Mouse (Mus musculus) left cerebral cortex, postnatal 14 days (tissue): ENCODE measurements at regions not wholly inside any gene's neighbourhood (a gene's known extent, or its start where the extent isn't known, plus 50 kb on each side); places are given as distances from the start of the nearest gene placed in this dataset.
A peak's percentile ranks its signal among the peaks of the same experiment; 100 is the strongest.

Experiments used
- DNase-seq, 2 experiments: peaks; one replicate each; pipeline ENCODE4 v3.0.0; 2021 to 2022; ENCODE audit warnings: low spot score in 2 of 2, mixed read lengths in 1 of 2
- intact Hi-C: fragments of 180-260 bp; cut with DNase I; formaldehyde crosslinking; loops from one replicate; pipeline ENCODE4 v1.15.1; 2025

- peak in 1 of 2 experiments; percentile 9 for DNase-seq
Observed at GRCm38 (mm10) chr3:74945137-74945536, 219.7 kb downstream of the Zbbx start.

DNA sequence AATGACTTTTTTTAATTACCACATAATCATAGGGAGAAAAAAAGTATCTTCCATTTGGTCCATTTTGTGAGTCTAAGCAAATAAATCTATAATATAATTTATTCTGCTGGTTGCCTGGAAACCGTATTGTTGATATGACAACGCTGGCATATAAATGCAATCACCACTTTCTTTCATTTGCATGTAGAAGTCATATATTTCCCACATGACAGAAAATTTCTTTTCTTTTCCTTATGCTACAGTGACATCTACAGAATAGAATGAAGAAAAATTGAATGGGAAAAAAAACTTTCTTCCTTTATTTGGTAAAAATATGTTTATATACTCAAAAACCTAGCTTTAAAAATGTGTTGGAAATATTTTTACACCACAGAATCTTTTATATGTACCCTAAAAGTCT is 243.6 kb downstream of the Zbbx start:
- peak in 1 of 2 experiments; percentile 44 for DNase-seq
- intact Hi-C loops, result no loop called here

More at GRCm38 (mm10) chr3:74945137-74945536, 219.7 kb downstream of the Zbbx start:
- intact Hi-C loops, result no loop called here

DNA sequence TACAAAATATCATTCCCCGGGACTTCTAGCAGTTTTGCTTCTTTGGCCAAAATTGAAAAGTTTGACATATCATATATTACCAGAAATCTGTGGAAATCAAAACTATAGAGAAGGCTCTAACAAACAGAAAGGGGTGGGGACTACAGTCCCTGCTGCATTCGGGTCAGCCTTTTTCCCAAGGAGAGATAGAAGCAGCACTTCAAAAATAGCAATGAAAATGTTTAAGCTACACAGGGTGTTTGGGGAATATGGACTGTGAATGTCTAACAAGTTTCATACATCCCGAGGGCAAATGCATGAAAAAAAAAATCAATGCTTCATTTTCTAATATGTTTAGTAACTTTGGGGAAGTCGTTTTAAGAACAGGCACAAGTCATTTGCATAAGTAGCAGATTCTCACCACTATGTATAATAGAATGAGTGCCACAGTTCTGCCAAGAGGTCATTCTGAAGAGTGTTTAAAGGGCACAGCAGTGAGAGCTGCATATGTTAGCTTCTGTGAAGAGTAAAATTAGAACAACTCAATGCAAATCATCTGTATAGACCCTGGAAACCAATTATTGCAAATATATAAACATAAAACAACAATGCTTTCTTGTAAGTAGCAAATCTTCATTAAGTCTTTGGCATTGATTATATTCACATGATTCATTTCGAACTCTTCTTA is 244.2 kb downstream of the Zbbx start:
- DNase-seq, result no peak
- intact Hi-C loops, result no loop called here

DNA sequence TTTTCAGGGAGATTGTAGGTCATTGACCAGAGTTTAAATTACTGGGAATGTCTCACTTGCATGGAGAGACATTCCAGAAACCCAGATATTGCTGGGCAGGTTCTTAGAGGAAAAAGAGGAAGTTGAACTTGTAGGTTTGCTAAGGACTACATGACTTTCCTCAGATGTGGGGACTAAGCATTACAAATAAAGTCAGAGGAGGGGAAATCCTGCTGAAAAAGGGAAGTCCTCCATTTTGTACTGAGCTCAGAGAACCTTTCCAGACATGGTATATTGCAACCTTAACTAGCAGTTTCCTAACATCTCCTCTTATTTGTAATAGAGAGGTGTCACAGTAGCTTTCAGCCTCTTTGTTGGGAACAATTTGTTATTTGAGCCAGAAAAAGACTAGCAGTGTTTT is 260.7 kb downstream of the Zbbx start:
- intact Hi-C loops, result no loop called here

More for the DNA sequence above, 260.7 kb downstream of the Zbbx start:
- DNase-seq, result no peak
